Mouse (Mus musculus) MEL (cell line): ENCODE results near the gene Zdhhc17. TPM values are rescaled to one million over a fixed set of nuclear protein-coding genes. Genes with fewer than 3 reads are reported as not detected.

Source experiments
- DNase-seq: peaks from one replicate; pipeline ENCODE4 v3.0.0; 2011; ENCODE audit warnings: low read depth, low spot score
- H3K27ac ChIP-seq: 2 replicates; pipeline ENCODE4 v1.5.1; 2012; ENCODE audit warnings: low read depth, mild to moderate bottlenecking, control low read depth, low read length, moderate library complexity; ENCODE audit not compliant: control insufficient read depth
- H3K27me3 ChIP-seq, 2 experiments: fragments of 150-350 bp in 1 of 2; sonication (generic) in 1 of 2; 2 replicates each; pipeline ENCODE4 v1.6.1; 2012; ENCODE audit warnings: low read length in 2 of 2, mild to moderate bottlenecking in 2 of 2, improper control_type of control experiment in 1 of 2, moderate library complexity in 1 of 2; ENCODE audit not compliant: insufficient read depth in 2 of 2, control insufficient read depth in 1 of 2
- H3K36me3 ChIP-seq, 2 experiments: 2 replicates each; pipeline ENCODE4 v1.6.1; 2012 to 2014; ENCODE audit warnings: low read length in 2 of 2, improper control_type of control experiment in 1 of 2, inconsistent platforms in 1 of 2, mild to moderate bottlenecking in 1 of 2; ENCODE audit not compliant: insufficient read depth in 2 of 2, control insufficient read depth in 1 of 2
- H3K4me1 ChIP-seq, 2 experiments: fragments of 150-350 bp in 1 of 2; sonication (generic) in 1 of 2; 2 replicates each; pipeline ENCODE4 v1.6.1; 2012; ENCODE audit warnings: low read length in 2 of 2, improper control_type of control experiment in 1 of 2, mild to moderate bottlenecking in 1 of 2; ENCODE audit not compliant: insufficient read depth in 2 of 2, control insufficient read depth in 1 of 2
- H3K4me3 ChIP-seq, 2 experiments: fragments of 150-350 bp in 1 of 2; sonication (generic) in 1 of 2; 2 replicates each; pipeline ENCODE4 v1.5.1; 2012; ENCODE audit warnings: low read depth in 2 of 2, low read length in 2 of 2, mild to moderate bottlenecking in 2 of 2, moderate library complexity in 2 of 2, control low read depth in 1 of 2, improper control_type of control experiment in 1 of 2; ENCODE audit not compliant: control insufficient read depth in 1 of 2, insufficient read depth in 1 of 2
- H3K79me2 ChIP-seq: 2 replicates; pipeline ENCODE4 v1.6.1; 2012; ENCODE audit warnings: mild to moderate bottlenecking, low read length, moderate library complexity; ENCODE audit not compliant: control insufficient read depth, poor library complexity, insufficient read depth
- H3K9ac ChIP-seq: 2 replicates; pipeline ENCODE4 v1.6.1; 2012; ENCODE audit warnings: low read depth, mild to moderate bottlenecking, control low read depth, low read length, moderate library complexity; ENCODE audit not compliant: control insufficient read depth, poor library complexity, severe bottlenecking
- H3K9me3 ChIP-seq: fragments of 150-350 bp; sonication (generic); replicated peaks from 2 replicates; pipeline ENCODE4 v1.6.1; 2012; ENCODE audit warnings: mild to moderate bottlenecking, low read length, improper control_type of control experiment, moderate library complexity; ENCODE audit not compliant: insufficient read depth
- CHD2 ChIP-seq: IDR thresholded peaks from 2 replicates; pipeline ENCODE4 v1.6.1; 2011; ENCODE audit warnings: low read length, improper control_type of control experiment
- CTCF ChIP-seq, 3 experiments: IDR thresholded peaks in 2 of 3; conservative IDR thresholded peaks in 1 of 3; 2 replicates each; pipeline ENCODE4 v1.5.1; 2011 to 2012; ENCODE audit warnings: low read length in 3 of 3, low read depth in 2 of 3, mild to moderate bottlenecking in 2 of 3, improper control_type of control experiment in 1 of 3, inconsistent platforms in 1 of 3, mixed read lengths in 1 of 3, moderate library complexity in 1 of 3; ENCODE audit not compliant: control insufficient read depth in 1 of 3, insufficient read depth in 1 of 3, poor library complexity in 1 of 3, severe bottlenecking in 1 of 3
- E2F4 ChIP-seq: IDR thresholded peaks from 2 replicates; pipeline ENCODE4 v1.6.1; 2011; ENCODE audit warnings: low read depth, low read length, improper control_type of control experiment, borderline replicate concordance
- ELF1 ChIP-seq: IDR thresholded peaks from 2 replicates; pipeline ENCODE4 v1.6.1; 2014; ENCODE audit warnings: low read depth, mild to moderate bottlenecking, inconsistent platforms, low read length, improper control_type of control experiment, moderate library complexity
- EP300 ChIP-seq, 2 experiments: IDR thresholded peaks; 2 replicates each; pipeline ENCODE4 v1.6.1; 2011; ENCODE audit warnings: improper control_type of control experiment in 2 of 2, low read length in 2 of 2, low read depth in 1 of 2, mild to moderate bottlenecking in 1 of 2
- ETS1 ChIP-seq: IDR thresholded peaks from 2 replicates; pipeline ENCODE4 v1.6.1; 2012; ENCODE audit warnings: low read depth, mild to moderate bottlenecking, inconsistent platforms, low read length, improper control_type of control experiment, moderate library complexity
- GABPA ChIP-seq: IDR thresholded peaks from 2 replicates; pipeline ENCODE4 v1.6.1; 2012; ENCODE audit warnings: low read depth, mild to moderate bottlenecking, inconsistent platforms, low read length, improper control_type of control experiment, moderate library complexity
- HCFC1 ChIP-seq: IDR thresholded peaks from 2 replicates; pipeline ENCODE4 v1.6.1; 2012; ENCODE audit warnings: low read depth, mild to moderate bottlenecking, inconsistent platforms, low read length, improper control_type of control experiment, moderate library complexity
- JUND ChIP-seq: IDR thresholded peaks from 2 replicates; pipeline ENCODE4 v1.6.1; 2011; ENCODE audit warnings: low read depth, mild to moderate bottlenecking, improper control_type of control experiment, low read length
- MAFK ChIP-seq: IDR thresholded peaks from 2 replicates; pipeline ENCODE4 v1.6.1; 2011; ENCODE audit warnings: low read depth, mild to moderate bottlenecking, low read length, improper control_type of control experiment, borderline replicate concordance
- MEF2A ChIP-seq: IDR thresholded peaks from 2 replicates; pipeline ENCODE4 v1.6.1; 2014; ENCODE audit warnings: low read depth, mild to moderate bottlenecking, inconsistent platforms, low read length, improper control_type of control experiment; ENCODE audit not compliant: poor library complexity, insufficient replicate concordance, severe bottlenecking; ENCODE audit errors: extremely low read depth
- MXI1 ChIP-seq: IDR thresholded peaks from 2 replicates; pipeline ENCODE4 v1.6.1; 2011; ENCODE audit warnings: mild to moderate bottlenecking, low read depth, low read length, improper control_type of control experiment
- POLR2AphosphoS2 ChIP-seq: IDR thresholded peaks from 2 replicates; pipeline ENCODE4 v1.6.1; 2011; ENCODE audit warnings: low read length, improper control_type of control experiment
- POLR2AphosphoS5 ChIP-seq: IDR thresholded peaks from 2 replicates; pipeline ENCODE4 v1.6.1; 2012; ENCODE audit warnings: low read depth, borderline replicate concordance, mild to moderate bottlenecking, inconsistent platforms, low read length, moderate library complexity, mixed read lengths
- RCOR1 ChIP-seq: IDR thresholded peaks from 2 replicates; pipeline ENCODE4 v1.6.1; 2012; ENCODE audit warnings: low read depth, mild to moderate bottlenecking, inconsistent platforms, low read length, improper control_type of control experiment
- SIN3A ChIP-seq: IDR thresholded peaks from 2 replicates; pipeline ENCODE4 v1.6.1; 2012; ENCODE audit warnings: low read length, improper control_type of control experiment, inconsistent platforms
- SMC3 ChIP-seq: IDR thresholded peaks from 2 replicates; pipeline ENCODE4 v1.6.1; 2011; ENCODE audit warnings: low read depth, low read length, improper control_type of control experiment
- TBP ChIP-seq: IDR thresholded peaks from 2 replicates; pipeline ENCODE4 v1.8.0; 2011; ENCODE audit warnings: low read depth, low read length, improper control_type of control experiment
- USF2 ChIP-seq, 2 experiments: IDR thresholded peaks; 2 replicates each; pipeline ENCODE4 v1.6.1; 2011 to 2012; ENCODE audit warnings: improper control_type of control experiment in 2 of 2, low read length in 2 of 2, borderline replicate concordance in 1 of 2, inconsistent platforms in 1 of 2, low read depth in 1 of 2, mild to moderate bottlenecking in 1 of 2; ENCODE audit not compliant: insufficient read depth in 1 of 2
- ZNF384 ChIP-seq: IDR thresholded peaks from 2 replicates; pipeline ENCODE4 v1.6.1; 2012; ENCODE audit warnings: low read depth, mild to moderate bottlenecking, inconsistent platforms, low read length, improper control_type of control experiment
- polyA plus RNA-seq, 2 experiments: library from polyadenylated mRNA; stranded (reverse) in 1 of 2; unstranded in 1 of 2; fragments of >175 nt in 1 of 2; fragments of >200 nt in 1 of 2; gene quantifications; 2 replicates each; pipeline versions ENCODE4 v1.2.1 to v1.2.4; 2012; ENCODE audit warnings: low replicate concordance in 2 of 2, low read depth in 1 of 2; ENCODE audit not compliant: insufficient read length in 2 of 2, insufficient read depth in 1 of 2, missing spikeins in 1 of 2
- total RNA-seq: library from RNA; depleted of rRNA; stranded (reverse); fragments of 300-350 nt; gene quantifications from 2 replicates; pipeline ENCODE4 v1.2.3, GENCODE M21; 2012

The Zdhhc17 gene
- total and polyA plus RNA-seq, 3 experiments = 14.9 to 16.6 TPM; not detected in 1

GRCm38 (mm10) chr10:110918414-110919391, 91.2 kb downstream of the Zdhhc17 start:
- H3K27ac ChIP-seq = no peak overlapping the region
- TF ChIP-seq TBP (no peak), SIN3A (no peak), CHD2 (no peak), ETS1 (no peak), E2F4 (no peak), POLR2AphosphoS5 (no peak), POLR2AphosphoS2 (no peak), HCFC1 (no peak), MEF2A (no peak), JUND (no peak), CTCF (IDR thresholded peaks at IDR 0.05 in 2 of 3, conservative IDR thresholded peaks at IDR 0.05 in 1 of 3; ENCODE audit: control insufficient read depth in 1 of 3, insufficient read depth in 1 of 3, low read depth in 2 of 3, low read length in 3 of 3, poor library complexity in 1 of 3, severe bottlenecking in 1 of 3) (no peak), MXI1 (no peak), MAFK (no peak), ELF1 (no peak), RCOR1 (no peak), SMC3 (no peak), USF2 (IDR thresholded peaks at IDR 0.05; ENCODE audit: borderline replicate concordance in 1 of 2, insufficient read depth in 1 of 2, low read depth in 1 of 2, low read length in 2 of 2) (no peak)
- DNase-seq = peak; percentile 67
- no peaks in the 10 kb centered on the region for H3K79me2 ChIP-seq
- no peaks in the 10 kb centered on the region for H3K36me3 ChIP-seq
- peaks cover 0 to 3% of the 10 kb centered on the region in 2 experiments; a peak in 1 of 4 replicates for H3K4me1 ChIP-seq
- H3K27me3 ChIP-seq = no peaks in the 10 kb centered on the region
- H3K9me3 ChIP-seq = no peaks in the 10 kb centered on the region
- peak overlapping the region; percentile 65 for H3K9ac ChIP-seq
- H3K4me3 ChIP-seq = peak overlapping the region; percentile 57 to 63

GRCm38 (mm10) chr10:110917521-110917920, 92.4 kb downstream of the Zdhhc17 start:
- DNase-seq = no peak
- H3K27ac ChIP-seq = no peak overlapping the region
- H3K27me3 ChIP-seq = no peaks in the 10 kb centered on the region
- no peaks in the 10 kb centered on the region for H3K79me2 ChIP-seq
- no peaks in the 10 kb centered on the region for H3K9me3 ChIP-seq
- H3K9ac ChIP-seq = no peak overlapping the region
- no peaks in the 10 kb centered on the region for H3K36me3 ChIP-seq
- peaks cover 0 to 3% of the 10 kb centered on the region in 2 experiments; a peak in 1 of 4 replicates for H3K4me1 ChIP-seq
- no peak overlapping the region for H3K4me3 ChIP-seq
- TF ChIP-seq USF2 (IDR thresholded peaks at IDR 0.05; ENCODE audit: borderline replicate concordance in 1 of 2, insufficient read depth in 1 of 2, low read depth in 1 of 2, low read length in 2 of 2) = no peak
- TF ChIP-seq ZNF384 = no peak
- TF ChIP-seq MXI1 = no peak
- no peak for TF ChIP-seq MEF2A
- no peak for TF ChIP-seq RCOR1
- no peak for TF ChIP-seq GABPA
- no peak for TF ChIP-seq TBP
- TF ChIP-seq CTCF (IDR thresholded peaks at IDR 0.05 in 2 of 3, conservative IDR thresholded peaks at IDR 0.05 in 1 of 3; ENCODE audit: control insufficient read depth in 1 of 3, insufficient read depth in 1 of 3, low read depth in 2 of 3, low read length in 3 of 3, poor library complexity in 1 of 3, severe bottlenecking in 1 of 3) = no peak
- TF ChIP-seq ETS1 = no peak
- TF ChIP-seq EP300 (IDR thresholded peaks at IDR 0.05; ENCODE audit: low read depth in 1 of 2, low read length in 2 of 2) = no peak
